Mouse (Mus musculus) lung, embryonic 14.5 days (tissue): ENCODE results near the gene Meltf. TPM values are rescaled to one million over a fixed set of nuclear protein-coding genes. Genes with fewer than 3 reads are reported as not detected.

ENCODE experiments used
- ATAC-seq: fragments of 200-750 bp; cut with Nextera tagmentation; 2 replicates; pipeline ENCODE4 v1.8.0; 2017; ENCODE audit warnings: mild to moderate bottlenecking, moderate TSS enrichment, moderate library complexity; ENCODE audit not compliant: insufficient read depth
- DNase-seq: peaks from one replicate; pipeline ENCODE4 v3.0.0-alpha.2; 2015
- H3K27ac ChIP-seq: fragments of 300-500 bp; sonication (generic); 2 replicates; pipeline ENCODE4 v1.5.1; 2014; ENCODE audit warnings: low read depth, mild to moderate bottlenecking, moderate library complexity
- H3K27me3 ChIP-seq: fragments of 300-500 bp; sonication (generic); 2 replicates; pipeline ENCODE4 v1.6.1; 2014; ENCODE audit warnings: low read length, control low read depth; ENCODE audit not compliant: insufficient read depth
- H3K36me3 ChIP-seq: fragments of 300-500 bp; sonication (generic); 2 replicates; pipeline ENCODE4 v1.6.1; 2014; ENCODE audit warnings: control low read depth; ENCODE audit not compliant: insufficient read depth
- H3K4me1 ChIP-seq: fragments of 300-500 bp; sonication (generic); 2 replicates; pipeline ENCODE4 v1.6.1; 2014; ENCODE audit warnings: antibody characterized with exemption, control low read depth; ENCODE audit not compliant: insufficient read depth
- H3K4me2 ChIP-seq: fragments of 300-500 bp; sonication (generic); 2 replicates; pipeline ENCODE4 v1.6.1; 2014; ENCODE audit warnings: mild to moderate bottlenecking
- H3K4me3 ChIP-seq: fragments of 300-500 bp; sonication (generic); 2 replicates; pipeline ENCODE4 v1.5.1; 2014; ENCODE audit warnings: low read depth, low read length
- H3K9ac ChIP-seq: fragments of 300-500 bp; sonication (generic); 2 replicates; pipeline ENCODE4 v1.6.1; 2014
- H3K9me3 ChIP-seq: fragments of 300-500 bp; sonication (generic); 2 replicates; pipeline ENCODE4 v1.6.1; 2016; ENCODE audit warnings: low read depth, low read length, control low read depth
- CTCF ChIP-seq: IDR thresholded peaks from 2 replicates; pipeline ENCODE4 v1.5.1; 2016; ENCODE audit warnings: antibody characterized with exemption, low read depth
- WGBS: fragments of 180-500 bp; shearing (Covaris S2); extraction: QIAGEN DNeasy Blood & Tissue Kit; methylation state at CpG from one replicate; pipeline ENCODE4 v1.1.7; 2014; 5-methylcytosine and 5-hydroxymethylcytosine counted together
- polyA plus RNA-seq: library from polyadenylated mRNA; unstranded; fragments of >200 nt; fragmentation: Nextera tagmentation; extraction: Ambion mirVana; gene quantifications from 2 replicates; pipeline ENCODE4 v1.2.1, GENCODE M21; 2014

Meltf gene
- polyA plus RNA-seq, 1 experiment from 2014 or later: 0.08 TPM

DNA sequence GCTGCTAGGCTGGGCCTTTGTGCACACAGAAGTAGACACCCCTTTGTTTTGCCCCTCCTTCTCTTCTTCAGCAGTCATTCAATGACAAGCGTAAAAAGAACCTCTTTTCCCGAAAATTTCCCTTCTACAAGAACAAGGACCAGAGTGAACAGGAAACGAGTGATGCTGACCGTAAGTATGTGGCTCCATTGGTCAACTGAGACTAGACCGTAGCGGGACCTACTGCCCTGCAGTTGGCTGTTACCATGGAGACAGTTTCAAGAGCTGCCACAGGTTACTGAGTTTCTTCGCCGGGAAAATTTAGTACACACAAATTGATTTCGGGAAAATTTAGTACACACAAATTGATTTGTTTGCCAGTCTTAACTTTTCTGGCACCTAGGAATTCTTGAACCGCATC, 31.8 kb upstream of the Meltf start:
- H3K27ac ChIP-seq: no peak overlapping the region
- H3K4me1 ChIP-seq: no peaks in the 10 kb centered on the region
- ATAC-seq: no peak
- no peaks in the 10 kb centered on the region for H3K27me3 ChIP-seq
- WGBS: 75% methylated on average over 10 of the region's 10 CpGs
- no peak overlapping the region for H3K4me3 ChIP-seq
- H3K9me3 ChIP-seq: no peaks in the 10 kb centered on the region
- peaks cover 22% of the 10 kb centered on the region for H3K36me3 ChIP-seq
- TF ChIP-seq CTCF: no peak
- H3K9ac ChIP-seq: no peak overlapping the region
- no peak overlapping the region for H3K4me2 ChIP-seq
- no peak for DNase-seq

DNA sequence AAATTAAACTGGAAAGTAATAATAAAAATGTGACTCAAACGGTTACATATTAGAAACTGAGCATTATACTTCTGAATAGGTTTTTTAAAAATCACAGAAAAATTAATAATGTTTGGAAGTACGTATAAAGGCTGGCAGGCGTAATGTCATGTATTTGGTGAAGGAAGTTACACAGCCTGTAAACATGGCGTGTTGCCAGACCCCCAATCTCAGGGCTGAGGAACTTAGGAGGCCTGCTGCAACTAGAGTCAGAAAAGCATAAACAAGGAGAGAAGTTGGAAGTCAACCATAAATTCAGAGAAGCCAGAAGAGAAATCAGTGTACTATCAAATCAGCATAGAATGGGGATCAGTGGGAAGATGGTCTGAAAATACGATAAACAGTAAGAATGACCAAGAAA, 14.7 kb upstream of the Meltf start:
- Histone ChIP-seq H3K27me3 (no peaks in the 10 kb centered on the region), H3K9ac (no peak overlapping the region), H3K4me3 (no peak overlapping the region), H3K4me2 (no peak overlapping the region), H3K9me3 (no peaks in the 10 kb centered on the region), H3K27ac (no peak overlapping the region), H3K36me3 (peaks cover 66% of the 10 kb centered on the region), H3K4me1 (no peaks in the 10 kb centered on the region)
- 47% methylated on average over 5 of the region's 5 CpGs for WGBS
- DNase-seq: peak; percentile 87
- peak; percentile 44; the same call in 1 of the 2 replicates for ATAC-seq
- TF ChIP-seq CTCF: no peak

DNA sequence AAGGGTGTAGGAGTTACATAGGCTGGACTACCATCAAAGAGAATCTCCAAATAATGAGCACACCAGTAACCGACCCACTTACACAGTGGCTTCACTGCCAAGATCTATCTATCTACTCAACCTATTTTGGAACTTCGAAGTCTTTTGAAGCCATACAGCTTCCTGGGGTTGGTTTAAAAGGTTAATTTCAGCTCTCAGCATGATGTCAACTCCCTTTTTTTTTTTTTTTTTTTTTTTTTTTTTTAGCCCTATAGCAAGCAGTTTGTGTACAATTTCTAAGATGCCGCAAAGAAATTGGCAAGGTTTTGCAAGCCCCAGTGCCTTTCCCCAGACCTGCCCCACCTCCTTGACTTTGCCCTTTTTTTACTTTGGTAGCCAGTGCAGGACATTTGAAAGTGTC, 13.4 kb upstream of the Meltf start:
- no peak overlapping the region for H3K27ac ChIP-seq
- H3K36me3 ChIP-seq: peaks cover 64% of the 10 kb centered on the region
- TF ChIP-seq CTCF: no peak
- H3K4me2 ChIP-seq: no peak overlapping the region
- no peak for ATAC-seq
- no peaks in the 10 kb centered on the region for H3K4me1 ChIP-seq
- no peak for DNase-seq
- no peak overlapping the region for H3K9ac ChIP-seq
- no peaks in the 10 kb centered on the region for H3K9me3 ChIP-seq
- 75% methylated on average over 3 of the region's 3 CpGs for WGBS
- no peaks in the 10 kb centered on the region for H3K27me3 ChIP-seq
- H3K4me3 ChIP-seq: no peak overlapping the region

DNA sequence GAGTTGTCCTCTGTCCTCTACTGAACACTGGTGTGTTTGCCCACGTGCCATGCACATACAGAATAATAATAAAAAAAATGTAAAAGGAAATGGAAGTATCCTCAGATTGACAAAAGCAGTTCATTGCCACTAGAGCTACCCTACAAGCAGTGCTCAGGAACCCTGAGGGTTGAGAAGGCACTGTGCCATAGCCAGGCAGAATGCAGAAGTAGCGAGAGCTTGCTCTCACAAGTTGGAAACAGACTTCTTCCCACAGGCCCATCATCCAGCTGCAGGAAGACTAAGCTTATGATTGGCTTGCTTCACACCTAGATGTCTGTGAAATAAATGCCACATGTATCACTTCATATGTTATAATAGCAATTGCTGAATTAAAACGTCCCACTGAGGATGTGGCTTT, 11.7 kb upstream of the Meltf start:
- Histone ChIP-seq H3K27me3 (no peaks in the 10 kb centered on the region), H3K36me3 (peaks cover 67% of the 10 kb centered on the region), H3K27ac (no peak overlapping the region), H3K4me1 (no peaks in the 10 kb centered on the region), H3K9ac (no peak overlapping the region), H3K9me3 (no peaks in the 10 kb centered on the region), H3K4me2 (no peak overlapping the region), H3K4me3 (no peak overlapping the region)
- TF ChIP-seq CTCF: no peak
- 86% methylated on average over 3 of the region's 3 CpGs for WGBS
- DNase-seq (no peak), ATAC-seq (no peak)

DNA sequence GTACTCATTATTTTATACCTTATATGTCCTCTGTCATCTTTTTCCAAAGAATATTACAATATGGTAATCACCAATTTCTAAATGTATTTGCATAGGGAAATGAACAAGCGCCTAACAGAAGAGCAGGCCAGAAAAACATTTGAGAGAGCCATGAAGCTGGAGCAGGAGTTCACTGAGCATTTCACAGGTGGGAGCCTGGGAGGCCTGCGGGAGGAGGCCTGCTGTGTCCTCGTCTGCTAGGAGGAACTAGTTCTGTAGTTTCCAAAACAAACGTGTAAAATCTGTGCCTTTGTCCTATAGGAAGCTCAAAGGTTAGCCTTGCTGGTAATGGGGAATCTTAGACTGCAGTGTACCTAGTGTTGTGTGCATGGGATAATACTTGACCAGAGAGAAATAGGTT, 10.9 kb upstream of the Meltf start:
- H3K4me2 ChIP-seq: no peak overlapping the region
- WGBS: 75% methylated on average over 4 of the region's 4 CpGs
- no peak overlapping the region for H3K9ac ChIP-seq
- no peak overlapping the region for H3K27ac ChIP-seq
- DNase-seq (no peak), ATAC-seq (no peak)
- no peaks in the 10 kb centered on the region for H3K9me3 ChIP-seq
- no peaks in the 10 kb centered on the region for H3K4me1 ChIP-seq
- H3K36me3 ChIP-seq: peaks cover 70% of the 10 kb centered on the region
- no peak for TF ChIP-seq CTCF
- H3K27me3 ChIP-seq: no peaks in the 10 kb centered on the region
- H3K4me3 ChIP-seq: no peak overlapping the region

DNA sequence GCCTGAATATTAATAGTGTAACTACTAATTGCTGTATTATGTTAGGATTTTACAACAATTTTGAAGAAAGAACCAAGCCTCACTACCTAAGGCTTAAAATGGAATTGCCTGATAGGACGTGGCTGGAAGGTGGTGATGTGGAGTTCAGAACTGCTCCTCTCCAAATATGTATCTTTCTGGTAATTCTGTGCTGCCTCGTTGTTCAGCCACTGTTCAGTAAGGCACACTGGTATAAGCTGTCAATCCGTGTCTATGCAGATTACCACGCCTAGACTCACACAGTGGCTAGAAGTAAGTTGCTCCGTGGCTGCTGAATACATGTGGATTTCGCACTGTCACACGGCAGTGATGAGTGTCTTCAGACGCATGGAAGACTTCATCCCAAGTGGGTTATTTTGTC, 4.9 kb upstream of the Meltf start:
- Histone ChIP-seq H3K4me3 (no peak overlapping the region), H3K27me3 (no peaks in the 10 kb centered on the region), H3K36me3 (peaks cover 44% of the 10 kb centered on the region), H3K9me3 (no peaks in the 10 kb centered on the region), H3K4me1 (no peaks in the 10 kb centered on the region), H3K27ac (no peak overlapping the region), H3K4me2 (no peak overlapping the region), H3K9ac (no peak overlapping the region)
- DNase-seq: no peak
- ATAC-seq: no peak
- no peak for TF ChIP-seq CTCF
- WGBS: 92% methylated on average over 8 of the region's 8 CpGs

DNA sequence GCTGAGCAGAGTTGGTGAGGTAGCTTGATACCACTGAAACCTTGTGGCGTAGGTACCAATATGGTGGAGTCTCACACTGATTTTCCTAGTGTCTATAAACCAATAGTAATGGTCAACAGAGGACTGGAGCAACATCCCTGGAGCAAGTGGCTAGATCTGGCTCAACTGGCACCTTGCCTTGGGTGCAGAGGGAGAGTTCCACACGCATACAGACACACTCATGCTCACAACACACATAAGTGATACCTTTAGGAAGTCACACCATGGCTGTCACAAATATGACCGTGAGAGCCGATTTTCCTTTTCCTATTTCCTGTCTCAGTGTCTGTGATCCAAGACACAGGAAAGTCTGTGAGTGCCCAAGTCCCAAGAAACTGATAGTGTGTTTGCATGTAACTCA, 3.2 kb upstream of the Meltf start:
- H3K27me3 ChIP-seq: no peaks in the 10 kb centered on the region
- 83% methylated on average over 4 of the region's 4 CpGs for WGBS
- H3K36me3 ChIP-seq: peaks cover 36% of the 10 kb centered on the region
- no peak for TF ChIP-seq CTCF
- H3K9ac ChIP-seq: no peak overlapping the region
- H3K4me1 ChIP-seq: no peaks in the 10 kb centered on the region
- H3K4me3 ChIP-seq: no peak overlapping the region
- no peak overlapping the region for H3K4me2 ChIP-seq
- no peak for ATAC-seq
- no peaks in the 10 kb centered on the region for H3K9me3 ChIP-seq
- DNase-seq: no peak
- no peak overlapping the region for H3K27ac ChIP-seq

DNA sequence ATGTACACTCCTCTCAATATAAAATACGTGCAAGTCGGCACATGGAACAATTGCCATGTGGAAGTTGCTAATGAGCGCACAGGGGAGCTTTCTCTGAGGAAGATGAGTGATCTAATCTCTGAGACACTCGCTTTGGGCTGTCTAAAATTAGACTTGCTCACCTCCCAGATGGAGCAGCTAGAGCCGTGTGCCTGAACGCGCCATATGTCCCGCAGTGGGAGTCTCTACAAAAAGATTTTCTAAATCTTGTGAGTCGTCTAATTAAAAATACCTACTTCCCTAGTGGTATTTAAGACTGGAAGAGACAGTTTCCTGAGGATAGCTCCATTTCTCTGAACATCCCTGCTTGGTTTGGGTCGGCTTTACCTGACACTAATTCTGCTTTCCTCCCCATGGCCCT, 2.2 kb upstream of the Meltf start:
- WGBS: 75% methylated on average over 10 of the region's 10 CpGs
- ATAC-seq (no peak), DNase-seq (no peak)
- Histone ChIP-seq H3K4me3 (no peak overlapping the region), H3K4me2 (no peak overlapping the region), H3K27ac (no peak overlapping the region), H3K36me3 (peaks cover 27% of the 10 kb centered on the region), H3K4me1 (no peaks in the 10 kb centered on the region), H3K9ac (no peak overlapping the region), H3K9me3 (no peaks in the 10 kb centered on the region), H3K27me3 (no peaks in the 10 kb centered on the region)
- no peak for TF ChIP-seq CTCF
